Mouse (Mus musculus) layer of hippocampus, postnatal 14 days (tissue): ENCODE measurements around the gene AU018091. TPM values are rescaled to one million over a fixed set of nuclear protein-coding genes. Genes with fewer than 3 reads are reported as not detected.
A peak's percentile ranks its signal among the peaks of the same experiment; 100 is the strongest.
"Not testable (repeated sequence)": the region's sequence is repeated elsewhere in the genome, so short reads cannot be mapped to it uniquely, and the experiment has no call there.

Experiments
- DNase-seq, 2 experiments: peaks; one replicate each; pipeline ENCODE4 v3.0.0; 2021 to 2022; ENCODE audit warnings: low spot score in 2 of 2, mixed read lengths in 1 of 2
- long read RNA-seq, 2 experiments: library from polyadenylated mRNA; stranded (forward); transcript quantifications; one replicate each; pipeline ENCODE4 v2.0.0; 2021
- total RNA-seq, 2 experiments: library from RNA; stranded (reverse); gene quantifications; 2 replicates each; pipeline ENCODE4 v1.2.3; 2021

The AU018091 gene
- total RNA-seq: not detected
- long read RNA-seq, experiment 1: 0 reads
- long read RNA-seq, experiment 2: 0 reads

- DNase-seq: no peak
Measured at GRCm38 (mm10) chr7:3168925-3169324, at the start of gene AU018091. Gene AU018091 (minus strand): TSS chr7:3169203.

- no peak for DNase-seq
Measured at GRCm38 (mm10) chr7:3217546-3218056, 48.6 kb upstream of the AU018091 start.

- no peak for DNase-seq
Measured at GRCm38 (mm10) chr7:3216331-3216730, 47.3 kb upstream of the AU018091 start.

- no peak for DNase-seq
Measured at GRCm38 (mm10) chr7:3213557-3213956, 44.6 kb upstream of the AU018091 start.

- DNase-seq: no peak
Measured at GRCm38 (mm10) chr7:3213156-3213555, 44.2 kb upstream of the AU018091 start.

GRCm38 (mm10) chr7:3212002-3212790 lies 43.2 kb upstream of the AU018091 start:
- DNase-seq: no peak

GRCm38 (mm10) chr7:3211518-3211917 lies 42.5 kb upstream of the AU018091 start:
- no peak for DNase-seq

- DNase-seq: no peak
Measured at GRCm38 (mm10) chr7:3210605-3211004, 41.6 kb upstream of the AU018091 start.

GRCm38 (mm10) chr7:3206520-3206919 lies 37.5 kb upstream of the AU018091 start:
- no peak for DNase-seq

GRCm38 (mm10) chr7:3204628-3205027 lies 35.6 kb upstream of the AU018091 start:
- no peak for DNase-seq

GRCm38 (mm10) chr7:3203890-3204289 lies 34.9 kb upstream of the AU018091 start:
- no peak for DNase-seq

GRCm38 (mm10) chr7:3201134-3201705 lies 32.2 kb upstream of the AU018091 start:
- DNase-seq: no peak

- DNase-seq: no peak
Measured at GRCm38 (mm10) chr7:3198884-3199283, 29.9 kb upstream of the AU018091 start.

GRCm38 (mm10) chr7:3195850-3196249 lies 26.8 kb upstream of the AU018091 start:
- no peak for DNase-seq

GRCm38 (mm10) chr7:3194531-3194930 lies 25.5 kb upstream of the AU018091 start:
- no peak for DNase-seq

GRCm38 (mm10) chr7:3193905-3194304 lies 24.9 kb upstream of the AU018091 start:
- peak in 1 of 2 experiments; percentile 10 for DNase-seq

GRCm38 (mm10) chr7:3193049-3193632 lies 24.1 kb upstream of the AU018091 start:
- no peak for DNase-seq

GRCm38 (mm10) chr7:3191971-3192498 lies 23.0 kb upstream of the AU018091 start:
- DNase-seq: no peak

GRCm38 (mm10) chr7:3186726-3187125 lies 17.7 kb upstream of the AU018091 start:
- not testable (repeated sequence) for DNase-seq

- no peak for DNase-seq
Measured at GRCm38 (mm10) chr7:3186136-3186535, 17.1 kb upstream of the AU018091 start.

GRCm38 (mm10) chr7:3184394-3184793 lies 15.4 kb upstream of the AU018091 start:
- no peak for DNase-seq

GRCm38 (mm10) chr7:3180958-3181357 lies 12.0 kb upstream of the AU018091 start:
- DNase-seq: not testable (repeated sequence)
